Mouse (Mus musculus) heart, adult 2 months (tissue): ENCODE measurements around the gene Wdr78.

ENCODE experiments used
- CTCF ChIP-seq: fragments of 200-600 bp; IDR thresholded peaks from 2 replicates; pipeline ENCODE4 v1.8.1; 2022; ENCODE audit warnings: antibody characterized with exemption, mild to moderate bottlenecking, moderate library complexity
- POLR2A ChIP-seq: fragments of 200-500 bp; IDR thresholded peaks from 2 replicates; pipeline ENCODE4 v1.6.1; 2011; ENCODE audit warnings: mild to moderate bottlenecking, low read depth, low read length, control low read depth; ENCODE audit not compliant: insufficient read depth

GRCm38 (mm10) chr4:102991685-102992084, 122.7 kb downstream of the Wdr78 start:
- no peak for TF ChIP-seq CTCF
- TF ChIP-seq POLR2A = no peak
